Mouse (Mus musculus) yolk sac, embryonic 10.5 days (tissue): ENCODE data around the gene Ascl5.
A peak's percentile ranks its signal among the peaks of the same experiment; 100 is the strongest.

ENCODE experiments used
- DNase-seq: peaks from one replicate; pipeline ENCODE4 v3.0.0-alpha.2; 2017; ENCODE audit warnings: low spot score

Ascl5 gene

DNA sequence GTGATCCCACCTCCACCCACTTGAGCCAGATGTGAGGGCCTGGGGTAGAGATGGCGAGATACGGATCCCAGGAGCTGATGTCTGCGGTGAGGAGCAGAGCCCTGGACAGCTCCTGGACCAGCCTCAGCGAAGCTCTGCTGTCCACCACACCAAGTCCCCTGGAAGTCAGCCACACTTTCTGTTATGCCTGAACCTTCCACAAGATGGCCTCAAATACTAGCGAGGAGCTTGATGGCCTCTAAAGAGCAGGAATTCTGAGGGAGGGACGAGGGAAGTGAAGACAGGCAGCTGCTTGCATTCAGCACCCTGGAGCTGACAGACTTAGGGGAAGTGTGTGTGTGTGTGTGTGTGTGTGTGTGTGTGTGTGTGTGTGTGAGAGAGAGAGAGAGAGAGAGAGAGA lies 861 bp downstream of the Ascl5 start:
- DNase-seq = peak; percentile 76

DNA sequence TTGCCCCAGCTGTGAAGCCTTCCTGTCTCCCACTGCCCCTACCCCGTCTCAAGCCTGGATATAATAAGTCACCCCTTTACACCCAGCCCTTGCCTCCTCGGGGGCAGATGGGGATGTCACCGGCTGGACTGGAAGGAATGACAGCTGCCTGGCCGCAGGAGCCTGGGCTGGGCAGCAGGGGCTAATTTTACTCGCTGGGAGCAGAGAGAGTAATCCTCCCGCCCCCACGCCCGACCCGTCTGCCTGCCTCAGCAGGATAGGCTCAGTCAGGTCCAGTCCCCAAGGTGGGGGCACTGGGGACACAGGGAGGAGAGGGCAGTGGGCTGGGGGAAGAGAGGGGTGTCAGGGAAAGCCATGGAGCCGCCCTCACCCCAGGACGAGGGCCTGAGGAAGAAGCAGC lies 1.9 kb downstream of the Ascl5 start, which contains the start of gene Cacna1s:
Cacna1s (plus strand) TSS at position 204 of the 400 bp plus-strand sequence.
- DNase-seq = no peak

DNA sequence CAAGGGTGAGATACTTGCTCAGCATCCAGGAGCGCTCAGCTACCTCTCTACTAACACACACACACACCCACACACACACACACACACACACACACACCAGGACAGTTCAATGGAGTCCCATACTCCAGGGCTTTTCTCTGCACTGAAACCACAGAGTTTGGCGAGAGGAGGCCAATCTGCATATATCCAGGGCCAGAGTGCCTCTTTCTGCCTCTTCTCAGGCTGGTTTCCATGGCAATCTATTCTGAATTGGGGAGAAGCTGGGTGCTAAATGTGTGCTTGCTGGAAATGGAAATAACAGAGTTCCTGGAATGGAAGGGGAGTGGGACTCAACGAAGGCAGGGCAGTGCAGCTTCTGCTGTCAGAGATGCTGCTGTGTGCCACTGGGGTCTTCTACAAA lies 5.2 kb downstream of the Ascl5 start:
- DNase-seq = no peak

DNA sequence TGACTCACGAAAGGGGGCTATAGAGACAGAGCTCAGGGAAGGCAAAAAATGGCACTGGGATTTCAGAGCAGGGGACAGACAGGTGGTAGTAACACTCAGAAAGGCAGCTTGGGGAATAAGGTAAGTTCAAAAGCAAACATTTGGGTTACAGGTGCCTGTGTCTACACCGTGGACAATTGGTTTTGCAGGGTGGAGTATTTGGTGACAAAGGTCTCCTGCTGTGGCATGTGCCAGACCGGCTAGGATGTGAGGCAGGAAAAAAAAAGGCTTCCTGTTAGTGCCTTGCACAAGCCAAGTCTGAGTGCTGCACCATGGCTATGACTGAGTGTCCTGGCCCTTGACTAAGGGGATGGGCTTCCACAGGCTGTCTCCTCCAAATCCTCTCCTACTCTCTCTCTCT lies 8.0 kb downstream of the Ascl5 start:
- no peak for DNase-seq

DNA sequence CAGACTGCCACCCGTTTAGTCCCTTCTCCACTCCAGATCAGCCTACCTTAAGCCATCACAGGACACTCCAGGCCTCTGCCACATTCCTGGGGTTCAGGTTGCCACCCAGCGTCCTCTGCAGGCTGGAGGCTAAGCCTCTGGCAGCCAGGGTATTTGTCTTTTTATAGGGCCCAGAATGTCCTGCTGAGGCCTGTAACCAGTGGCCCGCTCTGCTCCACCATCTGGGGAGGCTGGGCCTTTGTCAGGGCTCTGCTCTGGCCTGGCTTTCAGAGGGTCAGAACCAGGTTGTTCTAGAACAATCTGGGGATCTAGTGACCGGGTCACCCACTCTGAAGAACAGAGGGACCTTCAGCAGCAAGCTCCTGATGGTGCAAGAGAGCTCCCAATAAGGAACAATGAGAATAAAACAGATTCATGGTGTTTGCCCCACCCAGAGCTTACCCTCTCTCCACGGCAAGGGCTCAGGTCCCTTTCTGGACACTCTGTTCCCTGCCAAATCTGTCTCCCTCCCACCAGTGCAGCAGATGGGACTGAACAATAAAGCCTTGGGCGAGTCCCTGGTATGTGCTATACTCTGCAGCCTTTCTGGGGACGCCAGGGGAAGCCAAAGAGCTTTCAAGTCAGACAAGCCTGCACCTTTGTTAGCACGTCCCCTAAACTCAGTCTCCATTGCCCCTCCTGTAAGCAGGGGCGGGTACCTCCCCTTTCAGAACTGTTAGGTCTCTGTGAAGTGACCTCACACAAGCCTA lies 10.6 kb downstream of the Ascl5 start:
- DNase-seq = no peak

DNA sequence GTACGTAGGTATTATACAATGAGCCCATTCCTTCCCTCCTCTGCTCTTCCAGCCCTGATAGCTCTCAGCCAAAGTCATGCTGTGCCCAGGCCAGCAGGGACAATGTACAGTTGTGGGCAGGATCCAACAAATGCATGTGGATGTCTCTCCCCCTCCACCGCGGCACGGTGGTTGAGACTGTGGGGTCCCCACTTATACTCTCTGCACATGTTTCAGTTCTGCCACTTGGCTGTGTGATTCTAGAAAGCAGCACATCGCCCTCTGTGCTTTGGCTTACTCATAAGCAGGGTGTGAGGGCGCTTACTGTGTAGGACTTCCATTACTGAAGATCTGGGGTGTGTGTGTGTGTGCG lies 11.2 kb downstream of the Ascl5 start:
- no peak for DNase-seq

DNA sequence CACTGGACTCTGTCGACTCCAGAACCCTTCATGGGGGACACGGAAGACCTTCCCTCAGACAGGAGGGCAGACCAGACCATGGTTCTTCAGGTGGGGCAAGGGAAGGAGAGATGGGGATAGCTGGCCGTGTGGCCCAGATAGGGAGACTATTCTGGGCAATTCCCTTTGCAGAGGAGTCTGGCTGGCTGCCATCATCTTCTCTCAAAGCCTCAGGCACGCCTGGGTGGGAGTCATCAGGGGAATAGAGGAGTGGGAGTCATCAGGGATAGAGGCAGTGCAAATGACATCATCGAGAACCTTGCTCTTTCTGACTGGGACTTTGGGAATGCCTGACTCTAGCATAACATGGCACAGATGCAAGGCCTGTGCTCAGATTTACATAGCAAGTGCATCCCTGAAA lies 13.4 kb downstream of the Ascl5 start:
- DNase-seq = no peak

DNA sequence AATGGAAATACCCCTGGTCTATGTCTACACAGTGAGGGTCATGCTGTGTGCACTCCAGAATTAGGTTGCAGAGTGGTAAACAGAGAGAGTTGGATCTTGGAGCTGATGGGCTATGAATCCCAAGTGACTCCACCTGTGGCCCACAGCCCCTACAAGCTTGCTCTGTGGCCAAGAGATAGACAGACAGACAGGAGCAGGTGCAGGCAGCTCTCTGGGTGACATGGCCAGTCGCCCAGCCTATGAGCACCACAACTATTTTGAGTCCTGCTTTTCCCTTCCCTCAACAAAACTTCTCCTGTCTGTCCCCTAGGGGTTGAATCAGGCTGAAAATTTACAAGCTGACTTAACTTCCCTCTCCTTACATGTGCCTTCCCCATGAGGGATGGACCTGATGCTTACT lies 16.0 kb downstream of the Ascl5 start:
- DNase-seq = no peak

DNA sequence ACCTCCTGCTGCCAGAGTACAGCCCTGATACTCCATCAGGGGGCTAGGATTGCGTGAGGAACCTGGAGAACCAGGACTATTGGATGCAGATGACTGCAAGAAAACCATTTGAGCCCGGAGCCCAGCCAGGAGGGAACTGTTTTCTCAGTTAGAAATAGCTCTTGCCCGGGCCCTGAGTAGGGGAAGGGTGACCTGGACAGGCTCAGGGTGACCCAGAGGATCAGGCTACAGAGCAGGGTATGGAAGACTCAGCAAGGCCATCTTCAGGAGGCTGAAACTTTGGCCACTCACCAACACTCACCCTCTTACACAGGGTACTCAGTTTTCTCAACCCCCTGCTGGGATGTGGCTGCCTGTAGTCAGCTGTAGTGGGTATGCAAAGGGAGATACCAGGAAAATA lies 17.0 kb downstream of the Ascl5 start:
- DNase-seq = no peak

DNA sequence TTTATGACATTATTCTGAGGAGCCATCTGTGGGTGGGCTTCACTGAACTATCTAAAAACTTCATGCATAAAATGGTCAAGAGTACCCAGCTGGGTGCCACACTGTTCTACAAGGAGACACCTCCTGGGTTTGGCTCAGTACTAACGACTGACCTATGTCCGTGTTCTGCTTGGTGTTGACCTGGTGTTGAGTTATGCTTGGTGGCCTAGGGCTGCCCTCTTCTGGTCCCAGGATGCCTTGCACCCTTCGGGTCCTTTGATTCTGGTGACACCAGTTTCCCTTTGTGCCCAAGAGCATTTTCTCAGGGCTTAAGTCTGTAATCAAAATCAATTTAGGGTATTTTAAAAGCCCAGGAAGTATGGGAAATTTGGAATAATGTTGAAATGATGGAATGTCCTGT lies 25.5 kb downstream of the Ascl5 start:
- DNase-seq = no peak

DNA sequence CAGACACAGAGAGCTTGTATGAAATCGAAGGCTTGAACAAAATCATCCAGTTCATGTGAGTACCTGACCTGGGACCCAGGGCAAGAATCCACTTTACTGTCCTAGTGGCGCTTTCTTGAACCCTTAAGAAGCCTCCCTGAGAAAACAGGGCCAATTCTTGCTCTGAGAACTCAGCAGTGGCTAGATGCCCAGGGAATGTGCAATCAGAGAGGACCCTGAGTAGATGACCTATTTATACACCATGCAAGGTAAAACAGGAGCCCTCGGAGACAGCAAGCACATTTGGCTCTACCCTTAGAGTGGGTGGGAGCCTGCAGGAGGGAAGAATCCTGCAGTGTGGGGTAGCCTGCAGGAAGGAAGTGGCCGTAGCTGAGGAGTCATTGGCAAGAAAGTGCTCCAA lies 27.1 kb downstream of the Ascl5 start:
- DNase-seq = no peak

DNA sequence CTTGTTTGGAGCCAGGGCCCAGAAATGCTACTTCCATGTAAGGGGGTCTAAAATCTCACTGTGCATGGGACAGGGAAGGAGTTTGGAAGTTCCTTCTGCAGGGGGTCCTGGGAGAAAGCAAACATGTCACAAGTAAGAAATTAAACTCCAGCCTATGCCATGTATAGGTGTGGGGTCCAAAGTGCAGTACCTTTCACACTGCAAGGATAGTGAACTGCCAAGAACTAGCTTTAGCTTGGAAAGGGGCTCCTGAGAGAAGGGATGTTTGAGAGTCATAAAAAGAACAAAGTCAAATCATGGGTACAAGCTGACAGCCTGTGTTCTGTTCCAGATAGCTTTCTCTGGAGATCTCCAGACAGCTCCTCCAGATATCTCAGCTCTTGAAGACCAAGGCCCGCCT lies 30.6 kb downstream of the Ascl5 start:
- DNase-seq = no peak

DNA sequence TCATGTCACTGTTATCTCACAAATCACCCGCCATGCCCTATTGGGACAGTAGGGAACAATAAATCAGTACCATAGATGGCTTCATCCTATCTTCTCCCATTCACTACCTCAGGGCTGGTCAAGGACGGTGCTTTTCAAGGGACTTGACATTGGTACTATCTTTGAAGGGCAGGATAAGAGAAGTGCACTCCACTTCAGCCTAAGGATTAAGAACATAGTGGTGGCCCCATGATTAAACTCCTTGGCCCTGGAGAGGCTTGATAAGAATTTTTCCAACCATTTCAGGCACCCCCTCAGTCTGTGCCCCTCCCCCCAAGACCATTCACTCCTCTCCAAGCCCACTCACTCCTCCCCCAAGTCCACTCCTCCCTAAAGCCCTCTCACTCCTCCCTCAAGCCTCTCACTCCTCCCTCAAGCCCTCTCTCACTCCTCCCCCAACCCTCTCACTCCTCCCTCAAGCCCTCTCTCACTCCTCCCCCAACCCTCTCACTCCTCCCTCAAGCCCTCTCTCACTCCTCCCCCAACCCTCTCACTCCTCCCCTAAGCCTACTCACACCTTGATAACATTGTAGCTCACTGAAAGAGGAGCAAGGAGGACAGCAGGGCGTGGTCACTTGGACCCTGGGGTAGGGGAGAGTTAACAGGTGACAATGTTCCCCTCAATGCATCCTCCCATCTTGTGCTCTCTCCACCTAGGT lies 35.5 kb downstream of the Ascl5 start:
- DNase-seq = no peak

DNA sequence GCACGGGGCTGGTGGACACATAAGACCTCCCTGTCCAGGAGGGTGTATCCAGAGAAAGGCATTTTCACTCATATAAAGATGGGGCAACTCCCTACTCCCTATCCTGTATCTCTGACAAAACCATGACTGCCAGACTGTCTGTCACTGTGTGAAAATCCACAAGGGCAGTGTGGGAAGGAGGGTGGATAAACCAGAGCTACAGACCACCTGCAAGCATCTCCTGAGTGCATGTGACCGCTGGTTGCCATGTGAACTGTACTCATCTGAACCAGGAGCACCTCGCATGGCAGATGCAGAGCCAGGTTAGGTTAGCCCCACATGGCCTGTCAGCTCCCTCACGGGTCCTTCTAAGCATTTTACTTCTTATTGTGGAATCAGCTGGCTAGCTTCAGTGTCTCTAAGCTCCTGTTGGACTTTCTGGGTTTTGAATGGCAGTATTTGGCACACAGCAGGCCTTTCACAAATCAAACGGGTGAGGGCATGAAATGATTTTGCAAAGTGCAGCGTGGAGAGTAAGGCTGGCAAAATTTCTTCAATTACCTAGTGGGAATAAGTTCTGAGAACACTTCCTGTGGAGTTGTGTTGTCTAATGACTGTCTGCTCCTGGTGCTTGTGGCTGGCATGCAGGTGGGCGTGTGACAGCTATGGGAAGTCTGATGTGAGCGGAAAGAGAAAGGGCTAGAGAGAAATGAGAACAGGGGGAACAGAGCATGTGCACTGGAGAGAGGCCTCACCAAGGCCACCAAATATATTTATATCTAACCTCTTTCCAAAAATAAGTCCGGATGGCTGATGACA lies 39.0 kb downstream of the Ascl5 start:
- no peak for DNase-seq

DNA sequence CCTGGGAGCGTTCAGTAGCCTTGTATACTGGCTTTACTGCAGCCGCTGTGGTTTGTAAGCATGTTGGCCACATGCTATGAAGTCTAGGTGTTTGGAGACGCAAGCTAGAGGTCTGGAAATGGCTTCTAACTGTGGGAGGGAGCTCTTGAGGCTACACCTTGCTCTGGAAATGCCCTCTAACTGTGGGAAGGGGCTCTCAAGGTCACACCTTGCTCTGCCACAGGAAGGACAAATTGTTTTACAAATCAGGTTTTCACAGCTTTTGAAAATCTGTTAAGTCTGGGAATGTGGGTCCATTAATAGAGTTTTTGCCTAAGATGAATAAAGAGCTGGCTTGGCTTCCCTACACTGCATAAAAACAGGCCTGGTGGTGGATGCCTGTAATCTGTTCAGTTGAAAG lies 43.1 kb downstream of the Ascl5 start:
- DNase-seq = no peak

DNA sequence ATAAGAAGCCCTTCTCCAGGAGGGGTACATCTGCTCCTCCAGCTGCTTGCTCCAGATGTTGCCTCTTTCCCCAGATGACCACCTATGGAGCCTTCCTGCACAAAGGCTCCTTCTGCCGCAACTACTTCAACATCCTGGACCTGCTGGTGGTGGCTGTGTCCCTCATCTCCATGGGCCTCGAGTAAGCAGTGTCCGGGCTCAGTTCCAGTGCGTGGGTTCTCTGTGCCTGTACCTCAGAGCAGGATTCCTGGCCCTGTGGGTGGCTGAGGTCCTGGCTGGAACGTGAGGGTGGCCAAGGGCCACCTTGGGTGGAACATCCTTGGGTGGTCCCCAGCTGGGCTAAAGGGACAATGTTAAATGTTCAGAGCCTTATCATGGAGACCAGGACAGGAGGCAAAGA lies 44.2 kb downstream of the Ascl5 start:
- DNase-seq = no peak
